Mouse (Mus musculus): ENCODE measurements around the gene Dnmt3l. TPM values are rescaled to one million over a fixed set of nuclear protein-coding genes. Genes with fewer than 3 reads are reported as not detected.

Dnmt3l gene
- total RNA-seq (2023) = 2.9 and 5.2 TPM in 2 replicates

DNA sequence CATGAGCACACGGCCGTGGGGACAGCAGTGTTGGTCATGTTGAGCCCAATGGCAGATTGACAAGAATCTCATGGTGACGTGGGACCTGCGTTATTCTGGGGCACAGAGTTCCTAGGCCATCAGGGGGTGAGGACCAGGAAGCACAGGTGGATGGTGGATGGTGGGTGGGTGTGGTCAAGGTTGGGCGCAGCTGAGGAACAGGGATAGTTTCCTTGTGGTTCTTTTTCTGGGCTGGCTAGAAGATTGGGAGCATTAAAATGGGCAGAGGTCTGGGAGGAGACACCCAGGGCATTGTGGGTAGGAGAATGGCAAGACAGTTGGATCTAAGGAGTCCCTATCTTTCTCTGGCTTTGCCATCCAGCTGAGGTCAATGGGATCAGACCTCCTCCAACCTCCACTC lies at the start of gene Dnmt3l:
Gene Dnmt3l, plus strand, starts transcription at position 301 of the 400 bp plus-strand sequence.

GRCm38 (mm10) chr10:78009945-78010293 lies 31.8 kb upstream of the Dnmt3l start, which contains the start of gene Pfkl:
Gene Pfkl, minus strand, starts transcription at chr10:78010083.

GRCm38 (mm10) chr10:78043406-78043836 lies 1.7 kb downstream of the Dnmt3l start, which contains the start of gene Aire:
Gene Aire, minus strand, starts transcription at chr10:78043610.

DNA sequence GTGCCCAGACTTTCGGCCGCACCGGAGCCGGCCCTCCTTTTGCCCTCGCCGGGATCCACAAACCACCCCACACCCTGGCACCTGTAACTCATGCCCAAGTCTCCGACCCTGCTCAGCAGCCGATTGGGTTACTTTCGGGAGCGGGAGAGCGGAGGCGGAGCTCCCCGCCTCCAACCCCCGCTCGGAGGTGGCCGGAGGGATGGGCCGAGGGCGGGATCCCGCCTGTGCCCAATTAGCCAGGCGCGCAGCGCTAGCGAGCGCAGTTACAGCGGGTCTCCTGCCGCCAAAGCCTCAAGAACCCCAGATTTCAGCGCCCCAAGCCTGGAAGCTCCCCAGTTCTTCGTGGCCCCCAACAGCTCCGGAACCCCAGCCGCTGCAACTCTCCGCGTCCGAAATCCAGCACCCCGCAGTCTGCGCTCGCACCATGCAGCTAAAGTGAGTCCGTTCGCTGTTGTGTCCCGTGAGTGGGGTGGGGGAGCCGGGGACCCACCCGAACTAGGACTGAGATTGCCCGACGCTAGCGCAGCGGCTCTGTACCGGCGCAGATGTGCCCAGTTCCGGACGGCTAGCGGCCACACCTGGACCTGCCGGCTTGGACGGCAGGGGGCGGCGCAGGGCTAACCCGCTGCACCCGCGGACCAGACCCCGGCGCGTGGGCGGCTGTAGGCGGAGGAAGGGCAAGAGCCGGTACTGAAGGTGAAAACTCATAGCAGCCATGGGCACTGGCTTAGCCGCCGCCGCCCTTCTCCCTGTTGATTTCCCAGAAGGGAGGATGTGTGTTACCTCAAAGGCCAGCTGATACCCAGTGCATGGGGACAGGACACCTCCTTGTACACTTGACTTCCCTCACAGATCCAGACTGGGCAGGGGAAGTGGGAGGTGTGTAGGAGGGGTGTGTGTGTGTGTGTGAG lies 27.6 kb downstream of the Dnmt3l start, which contains the start of gene Icosl:
Gene Icosl, plus strand, starts transcription at position 202 of the 911 bp plus-strand sequence.

Other genes with a start within 250 kb of the Dnmt3l start
- not detected in 2 replicates for gene Gm9639, start 246.9 kb upstream of the Dnmt3l start, total RNA-seq (2023)
- not detected in 2 replicates for gene Gm19668, start 242.8 kb upstream of the Dnmt3l start, total RNA-seq (2023)
- not detected in 2 replicates for gene Gm9507, start 230.1 kb upstream of the Dnmt3l start, total RNA-seq (2023)
- gene Gm2696, start 227.3 kb upstream of the Dnmt3l start, total RNA-seq (2023) = not detected in 2 replicates
- not detected in 2 replicates for gene Krtap10-4, start 214.9 kb upstream of the Dnmt3l start, total RNA-seq (2023)
- not detected in 2 replicates for gene Krtap10-10, start 206.0 kb upstream of the Dnmt3l start, total RNA-seq (2023)
- gene Gm36176, start 195.1 kb upstream of the Dnmt3l start, total RNA-seq (2023) = not detected in 2 replicates
- not detected in 2 replicates for gene Gm10318, start 189.1 kb upstream of the Dnmt3l start, total RNA-seq (2023)
- not detected in 2 replicates for gene Gm3285, start 180.0 kb upstream of the Dnmt3l start, total RNA-seq (2023)
- gene Lrrc3, start 139.4 kb upstream of the Dnmt3l start, total RNA-seq (2023) = 0.39 and 1.0 TPM in 2 replicates
- gene Trpm2, start 71.4 kb upstream of the Dnmt3l start, total RNA-seq (2023) = 254 and 380 TPM in 2 replicates
- gene 1810043G02Rik, start 63.4 kb upstream of the Dnmt3l start, total RNA-seq (2023) = 10.6 and 12.8 TPM in 2 replicates
- 39.7 and 51.3 TPM in 2 replicates for gene Pfkl, start 31.9 kb upstream of the Dnmt3l start, total RNA-seq (2023)
- not detected in 2 replicates for gene Aire, start 1.7 kb downstream of the Dnmt3l start, total RNA-seq (2023)
- 55.4 and 64.3 TPM in 2 replicates for gene Icosl, start 27.4 kb downstream of the Dnmt3l start, total RNA-seq (2023)
- gene D10Jhu81e, start 127.8 kb downstream of the Dnmt3l start, total RNA-seq (2023) = 14.7 and 14.8 TPM in 2 replicates
- 3.2 and 3.7 TPM in 2 replicates for gene Pwp2, start 143.2 kb downstream of the Dnmt3l start, total RNA-seq (2023)
- gene Trappc10, start 202.7 kb downstream of the Dnmt3l start, total RNA-seq (2023) = 69.7 and 91.7 TPM in 2 replicates